Mouse (Mus musculus): ENCODE results near the gene 1700122O11Rik.

GRCm38 (mm10) chr17:48010283-48010682 is 27.8 kb downstream of the 1700122O11Rik start:
- TF ChIP-seq CTCF (IDR thresholded peaks at IDR 0.05; ENCODE audit: insufficient read depth, low read depth, low read length) (no peak), POLR2A (IDR thresholded peaks at IDR 0.05; ENCODE audit: insufficient read depth, low read depth, low read length) (no peak)

All from olfactory bulb, adult 2 months (tissue).